Comparison of ENCODE assay signal across 10 mouse cellular contexts in the genomic region with DNA sequence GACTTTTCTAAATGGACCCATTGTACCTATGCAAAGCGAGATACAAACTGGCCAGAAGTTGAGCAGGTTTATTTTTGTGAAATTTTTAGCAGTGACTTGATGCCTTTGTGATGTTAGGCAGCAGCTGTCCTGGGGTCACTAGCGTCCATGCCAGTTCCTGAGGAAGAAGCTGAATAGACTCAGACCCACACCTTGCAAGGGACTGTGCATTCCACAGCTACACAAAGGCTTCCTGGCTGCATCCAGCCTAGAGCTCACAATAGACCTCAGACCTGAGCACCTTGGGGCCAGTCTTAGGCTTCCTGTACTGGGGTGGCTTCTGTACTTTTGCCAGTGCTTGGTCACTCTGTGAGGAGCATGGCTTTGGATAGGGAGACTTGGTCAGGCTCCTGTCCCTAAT.
A peak's percentile ranks its signal among the peaks of the same experiment; 100 is the strongest.
DNase-seq lines count a peak whose midpoint lies in the region; ATAC-seq and TF ChIP-seq lines count a peak whose summit lies in the region.
"Had no signal": no experiment of that assay in that cellular context is flagged by ENCODE, and none has a peak within 500 bp of the region (broad histone marks: within the 10 kb centered on the region; RNA-seq: fewer than 3 reads in every experiment).

No protein-coding gene starts in this region.

- no peak for TF ChIP-seq CTCF in gastrocnemius, adult 2 months (IDR thresholded peaks at IDR 0.05)
- no peak for TF ChIP-seq CTCF in C2C12 (IDR thresholded peaks at IDR 0.05; ENCODE audit: control insufficient read depth, insufficient read depth, insufficient read length)

- H3K79me2 ChIP-seq in C2C12 (ENCODE audit: control insufficient read depth, insufficient read depth): peaks cover 100% of the 10 kb centered on the region

- no peak overlapping the region for H3K9ac ChIP-seq in forebrain, embryonic 14.5 days (ENCODE audit: low read length)
- peak overlapping the region; percentile 35 for H3K9ac ChIP-seq in limb, embryonic 15.5 days

- peak overlapping the region; percentile 79 for H3K4me3 ChIP-seq in gastrocnemius, adult 2 months
- peak overlapping the region; percentile 28 for H3K4me3 ChIP-seq in C2C12 (ENCODE audit: insufficient read depth, poor library complexity, severe bottlenecking)
- H3K4me3 ChIP-seq in forebrain, embryonic 14.5 days (ENCODE audit: low read depth, low read length): no peak overlapping the region
- H3K4me3 ChIP-seq in limb, embryonic 15.5 days: peak overlapping the region; percentile 49

- intact Hi-C loops in gastrocnemius, adult 2 months (cut with DNase I): loop anchor here (2.0 kb wide), 1 partner anchor 33 kb away; no protein-coding TSS in a partner anchor
- intact Hi-C loops in left cerebral cortex, postnatal 10 days (cut with DNase I): no loop called here

- peak overlapping the region; percentile 32 for H3ac ChIP-seq in C2C12 (ENCODE audit: control insufficient read depth, insufficient read length, low read depth)

- H3K9me3 ChIP-seq in forebrain, embryonic 14.5 days (replicated peaks; ENCODE audit: control insufficient read depth, low read length): no peaks in the 10 kb centered on the region
- H3K9me3 ChIP-seq in limb, embryonic 15.5 days: no peaks in the 10 kb centered on the region

- no peaks in the 10 kb centered on the region for H3K27me3 ChIP-seq in C2C12 (ENCODE audit: control insufficient read depth, insufficient read depth, insufficient read length)
- peaks cover 5% of the 10 kb centered on the region; the same call in 1 of the 2 replicates for H3K27me3 ChIP-seq in forebrain, embryonic 14.5 days (replicated peaks; ENCODE audit: control insufficient read depth, insufficient read depth, low read length)
- H3K27me3 ChIP-seq in limb, embryonic 15.5 days: no peaks in the 10 kb centered on the region

- peaks cover 49% of the 10 kb centered on the region for H3K36me3 ChIP-seq in C2C12 (ENCODE audit: control insufficient read depth, insufficient read depth)
- no peaks in the 10 kb centered on the region for H3K36me3 ChIP-seq in forebrain, embryonic 14.5 days (ENCODE audit: control insufficient read depth, insufficient read depth, low read length)
- H3K36me3 ChIP-seq in limb, embryonic 15.5 days: peaks cover 2% of the 10 kb centered on the region; the same call in 1 of the 2 replicates

- H3K4me2 ChIP-seq in forebrain, embryonic 14.5 days (ENCODE audit: low read length): peak overlapping the region; percentile 73
- peak overlapping the region; percentile 45 for H3K4me2 ChIP-seq in limb, embryonic 15.5 days

- no peak for DNase-seq in gastrocnemius, adult 2 months
- no peak for DNase-seq in gastrocnemius, postnatal 25 days
- DNase-seq in forebrain, embryonic 14.5 days (ENCODE audit: low spot score): no peak
- DNase-seq in retina, postnatal 1 day: no peak
- DNase-seq in frontal cortex, postnatal 10 days (ENCODE audit: low spot score in 2 of 2): no peak
- DNase-seq in left cerebral cortex, postnatal 10 days (ENCODE audit: extremely low spot score in 1 of 2, low spot score in 2 of 2): no peak
- DNase-seq: kidney, adult 8-10 months; right cerebral cortex, adult 18-20 months had no signal

- WGBS in forebrain, embryonic 14.5 days: 34% methylated on average over 2 of the region's 2 CpGs
- 35% methylated on average over 2 of the region's 2 CpGs for WGBS in limb, embryonic 15.5 days

- peaks cover 16% of the 10 kb centered on the region for H3K4me1 ChIP-seq in forebrain, embryonic 14.5 days (ENCODE audit: control insufficient read depth, insufficient read depth, low read length)
- H3K4me1 ChIP-seq in limb, embryonic 15.5 days: peaks cover 59% of the 10 kb centered on the region

- H3K79me3 ChIP-seq in C2C12 (ENCODE audit: low read depth): peaks cover 94% of the 10 kb centered on the region

- no peak for ATAC-seq in forebrain, embryonic 14.5 days
- no peak for ATAC-seq in limb, embryonic 15.5 days (ENCODE audit: insufficient number of reproducible peaks, low FRiP score, low TSS enrichment, low read depth)

- peak overlapping the region; percentile 86 for H3K27ac ChIP-seq in gastrocnemius, adult 2 months
- H3K27ac ChIP-seq in forebrain, embryonic 14.5 days (ENCODE audit: low read depth, low read length): no peak overlapping the region
- peak overlapping the region; percentile 82 for H3K27ac ChIP-seq in limb, embryonic 15.5 days

TF ChIP-seq in C2C12, 6 proteins besides CTCF, POLR2A, EP300 and RAD21:
- TF ChIP-seq USF1 (IDR thresholded peaks at IDR 0.05; ENCODE audit: low read depth): no peak
- TF ChIP-seq MYOD1 (IDR thresholded peaks at IDR 0.05; ENCODE audit: control insufficient read depth, insufficient read length, low read depth): no peak
- TF ChIP-seq CEBPB (IDR thresholded peaks at IDR 0.05; ENCODE audit: low read depth): no peak
- TF ChIP-seq FOSL1 (IDR thresholded peaks at IDR 0.05; ENCODE audit: insufficient read depth, low read length, poor library complexity, severe bottlenecking): no peak
- no peak for TF ChIP-seq MYOG (IDR thresholded peaks at IDR 0.05; ENCODE audit: control insufficient read depth, extremely low read depth, insufficient read length)
- no peak for TF ChIP-seq MAX (IDR thresholded peaks at IDR 0.05)
